Mouse (Mus musculus) stomach, postnatal 0 days (tissue): ENCODE measurements around the gene Hp1bp3. TPM values are rescaled to one million over a fixed set of nuclear protein-coding genes. Genes with fewer than 3 reads are reported as not detected.
A peak's percentile ranks its signal among the peaks of the same experiment; 100 is the strongest.

ENCODE experiments used
- ATAC-seq: fragments of 200-750 bp; cut with Nextera tagmentation; 2 replicates; pipeline ENCODE4 v1.8.0; 2017; ENCODE audit not compliant: low FRiP score, low TSS enrichment
- DNase-seq: peaks from one replicate; pipeline ENCODE4 v3.0.0-alpha.2; 2016; ENCODE audit warnings: low spot score
- H3K27ac ChIP-seq: fragments of 300-500 bp; sonication (generic); replicated peaks from 2 replicates; pipeline ENCODE4 v1.5.1; 2014; ENCODE audit warnings: mild to moderate bottlenecking, control low read depth
- H3K27me3 ChIP-seq: fragments of 300-500 bp; sonication (generic); 2 replicates; pipeline ENCODE4 v1.6.1; 2014; ENCODE audit warnings: low read length; ENCODE audit not compliant: control insufficient read depth, insufficient read depth
- H3K36me3 ChIP-seq: fragments of 300-500 bp; sonication (generic); 2 replicates; pipeline ENCODE4 v1.6.1; 2014; ENCODE audit warnings: low read length, mixed read lengths; ENCODE audit not compliant: control insufficient read depth, insufficient read depth
- H3K4me1 ChIP-seq: fragments of 300-500 bp; sonication (generic); replicated peaks from 2 replicates; pipeline ENCODE4 v1.6.1; 2014; ENCODE audit warnings: antibody characterized with exemption; ENCODE audit not compliant: control insufficient read depth, insufficient read depth
- H3K4me2 ChIP-seq: fragments of 300-500 bp; sonication (generic); replicated peaks from 2 replicates; pipeline ENCODE4 v1.6.1; 2014; ENCODE audit warnings: low read depth, mild to moderate bottlenecking, control low read depth, moderate library complexity
- H3K4me3 ChIP-seq: fragments of 300-500 bp; sonication (generic); 2 replicates; pipeline ENCODE4 v1.5.1; 2014; ENCODE audit warnings: low read depth, low read length, control low read depth
- H3K9ac ChIP-seq: fragments of 300-500 bp; sonication (generic); 2 replicates; pipeline ENCODE4 v1.6.1; 2014; ENCODE audit warnings: mild to moderate bottlenecking, low read length, control low read depth, mixed read lengths
- H3K9me3 ChIP-seq: fragments of 300-500 bp; sonication (generic); 2 replicates; pipeline ENCODE4 v1.6.1; 2016; ENCODE audit warnings: low read length; ENCODE audit not compliant: control insufficient read depth
- CTCF ChIP-seq: IDR thresholded peaks from 2 replicates; pipeline ENCODE4 v1.5.1; 2016; ENCODE audit warnings: antibody characterized with exemption, low read depth, mild to moderate bottlenecking, moderate library complexity
- EP300 ChIP-seq: optimal IDR thresholded peaks from 2 replicates; pipeline ENCODE3; 2016; ENCODE audit warnings: antibody characterized with exemption
- WGBS: fragments of 180-500 bp; shearing (Covaris S2); extraction: QIAGEN DNeasy Blood & Tissue Kit; methylation state at CpG from one replicate; pipeline ENCODE4 v1.1.7; 2014; 5-methylcytosine and 5-hydroxymethylcytosine counted together
- polyA plus RNA-seq: library from polyadenylated mRNA; unstranded; fragments of >200 nt; fragmentation: Nextera tagmentation; extraction: Ambion mirVana; gene quantifications from 2 replicates; pipeline ENCODE4 v1.2.1, GENCODE M21; 2015

Hp1bp3 gene
- polyA plus RNA-seq, 1 experiment from 2014 or later, result 74.7 TPM

DNA sequence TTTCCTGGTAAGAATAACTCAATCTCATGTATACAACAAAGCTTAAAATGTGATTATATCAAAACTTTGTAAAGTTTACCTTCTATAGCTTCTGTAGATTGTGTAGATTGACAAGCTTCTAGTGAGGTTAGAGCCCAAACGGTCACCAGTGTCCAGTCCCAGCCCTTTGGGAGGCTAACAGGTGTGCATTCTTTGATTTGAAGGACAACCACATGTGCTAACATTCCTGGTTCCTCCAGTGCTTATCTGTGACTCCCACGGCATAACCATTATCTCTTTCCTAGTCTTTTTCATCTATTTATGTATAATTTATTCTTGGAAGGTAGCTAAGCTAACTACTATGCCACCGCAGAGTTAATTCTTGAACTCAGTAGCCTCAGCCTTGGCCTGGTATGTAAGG is 15.3 kb upstream of the Hp1bp3 start:
- H3K27me3 ChIP-seq, result no peaks in the 10 kb centered on the region
- TF ChIP-seq CTCF, result no peak
- TF ChIP-seq EP300, result no peak
- no peak overlapping the region for H3K4me2 ChIP-seq
- peaks cover 34% of the 10 kb centered on the region for H3K36me3 ChIP-seq
- ATAC-seq (no peak), DNase-seq (no peak)
- no peak overlapping the region for H3K9ac ChIP-seq
- H3K4me3 ChIP-seq, result no peak overlapping the region
- H3K27ac ChIP-seq, result no peak overlapping the region
- whole genome bisulfite sequencing, result 86% methylated on average over 3 of the region's 3 CpGs
- H3K4me1 ChIP-seq, result no peaks in the 10 kb centered on the region
- no peaks in the 10 kb centered on the region for H3K9me3 ChIP-seq

DNA sequence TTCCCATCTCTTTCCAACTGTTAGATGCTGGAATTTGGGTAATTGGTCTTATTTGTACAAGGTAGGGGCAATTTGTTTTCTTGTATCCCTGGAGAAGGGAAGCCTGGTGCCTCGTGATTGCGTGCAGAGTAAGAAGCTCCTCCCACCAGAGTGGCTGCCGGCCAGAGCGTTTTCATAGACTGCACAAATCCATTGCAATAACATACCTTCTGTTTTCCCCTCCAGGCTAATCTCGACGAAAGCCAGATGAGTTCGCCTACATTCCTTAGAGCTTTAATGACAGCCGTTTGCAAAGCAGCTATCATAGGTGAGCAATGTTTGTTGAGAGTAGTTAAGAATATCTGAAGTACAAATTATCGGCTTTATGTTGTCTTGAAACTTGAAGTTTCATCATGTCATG is 14.4 kb upstream of the Hp1bp3 start:
- Histone ChIP-seq H3K36me3 (peaks cover 31% of the 10 kb centered on the region), H3K27me3 (no peaks in the 10 kb centered on the region), H3K4me1 (no peaks in the 10 kb centered on the region), H3K9me3 (no peaks in the 10 kb centered on the region), H3K4me2 (no peak overlapping the region), H3K9ac (no peak overlapping the region), H3K27ac (no peak overlapping the region), H3K4me3 (no peak overlapping the region)
- DNase-seq (no peak), ATAC-seq (no peak)
- 53% methylated on average over 9 of the region's 9 CpGs for WGBS
- no peak for TF ChIP-seq EP300
- no peak for TF ChIP-seq CTCF

DNA sequence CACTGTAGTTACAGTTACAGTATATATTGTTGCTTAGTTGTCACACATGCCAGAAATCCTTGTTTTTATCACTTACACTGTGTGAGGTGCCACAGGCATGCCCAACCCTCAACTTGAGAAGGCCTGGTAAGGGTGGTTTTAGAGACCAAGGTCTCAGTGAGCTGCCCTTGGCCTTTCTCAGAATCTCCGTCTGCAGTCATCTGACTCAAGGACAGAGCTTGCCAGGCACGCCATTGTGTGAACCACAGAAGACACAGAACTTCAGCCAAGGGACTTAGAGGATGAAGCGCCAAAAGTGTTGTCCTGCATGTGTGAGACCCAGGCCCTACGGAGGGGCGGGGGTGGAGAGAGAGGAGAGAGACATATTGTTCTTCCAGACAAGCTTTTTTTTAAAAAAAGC is 6.0 kb upstream of the Hp1bp3 start:
- peaks cover 3% of the 10 kb centered on the region for H3K36me3 ChIP-seq
- H3K27ac ChIP-seq, result no peak overlapping the region
- TF ChIP-seq EP300, result no peak
- TF ChIP-seq CTCF, result no peak
- no peaks in the 10 kb centered on the region for H3K9me3 ChIP-seq
- H3K4me1 ChIP-seq, result no peaks in the 10 kb centered on the region
- DNase-seq (no peak), ATAC-seq (no peak)
- WGBS, result 92% methylated on average over 5 of the region's 5 CpGs
- no peak overlapping the region for H3K4me2 ChIP-seq
- no peaks in the 10 kb centered on the region for H3K27me3 ChIP-seq
- H3K9ac ChIP-seq, result no peak overlapping the region
- H3K4me3 ChIP-seq, result no peak overlapping the region

DNA sequence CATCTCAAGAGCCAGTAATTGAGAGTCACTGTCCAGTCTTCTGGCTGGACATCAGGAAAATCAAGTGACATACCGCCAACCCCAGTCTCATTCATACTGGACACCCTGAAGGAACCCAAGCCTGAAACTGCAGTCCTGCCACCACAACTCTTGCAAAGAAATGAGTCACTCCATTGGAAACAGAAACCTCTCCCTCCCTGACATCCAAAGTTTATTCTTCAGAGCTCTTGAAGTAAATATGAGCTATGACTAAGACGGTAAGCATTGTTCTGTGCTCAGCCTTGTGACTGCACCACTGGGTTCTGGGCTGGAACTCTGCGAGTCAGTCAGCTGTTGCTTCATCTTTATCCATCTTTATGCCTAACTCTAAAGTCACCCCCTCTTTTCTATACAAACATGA is 2.2 kb upstream of the Hp1bp3 start:
- H3K27me3 ChIP-seq, result no peaks in the 10 kb centered on the region
- H3K27ac ChIP-seq, result peak overlapping the region; percentile 67
- no peak overlapping the region for H3K9ac ChIP-seq
- TF ChIP-seq EP300, result no peak
- TF ChIP-seq CTCF, result no peak
- H3K4me1 ChIP-seq, result no peaks in the 10 kb centered on the region; the same call in 1 of the 2 replicates
- DNase-seq, result peak; percentile 38
- H3K4me3 ChIP-seq, result no peak overlapping the region
- H3K9me3 ChIP-seq, result no peaks in the 10 kb centered on the region
- H3K36me3 ChIP-seq, result no peaks in the 10 kb centered on the region
- 28% methylated on average over 3 of the region's 3 CpGs for WGBS
- no peak overlapping the region for H3K4me2 ChIP-seq
- ATAC-seq, result peak; percentile 63

DNA sequence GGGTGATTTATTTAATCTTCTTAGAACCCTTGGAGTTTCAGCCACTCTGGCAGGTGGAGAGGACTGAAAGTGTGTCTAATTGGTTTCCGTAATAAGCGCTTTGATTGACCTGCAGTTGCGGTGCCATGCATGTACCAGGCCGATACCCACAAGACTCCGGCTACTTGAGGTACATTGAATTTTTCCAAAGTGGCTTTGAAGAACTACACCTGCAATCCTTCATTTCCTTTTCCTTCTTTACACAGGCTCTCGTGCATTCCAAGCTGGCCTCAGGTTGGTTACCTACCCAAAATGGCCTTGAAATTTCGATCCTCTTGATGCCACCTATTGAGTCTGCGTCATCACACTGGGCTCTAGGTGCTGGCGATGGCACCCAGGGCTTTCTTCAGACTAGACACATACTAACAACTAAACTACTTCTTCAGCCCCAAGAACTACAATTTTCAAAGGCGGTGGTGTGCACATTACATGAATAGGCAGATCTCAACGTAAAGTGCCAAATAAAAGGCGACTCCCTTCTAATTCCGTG is 361 bp upstream of the Hp1bp3 start:
- peak overlapping the region; percentile 100 for H3K27ac ChIP-seq
- H3K4me1 ChIP-seq, result no peaks in the 10 kb centered on the region; the same call in 1 of the 2 replicates
- peak overlapping the region; percentile 99 for H3K9ac ChIP-seq
- ATAC-seq (no peak), DNase-seq (no peak)
- H3K4me3 ChIP-seq, result peak overlapping the region; percentile 86
- H3K36me3 ChIP-seq, result no peaks in the 10 kb centered on the region
- no peaks in the 10 kb centered on the region for H3K9me3 ChIP-seq
- peak overlapping the region; percentile 69 for H3K4me2 ChIP-seq
- TF ChIP-seq EP300 (no peak), CTCF (no peak)
- no peaks in the 10 kb centered on the region for H3K27me3 ChIP-seq
- WGBS, result 43% methylated on average over 13 of the region's 13 CpGs

DNA sequence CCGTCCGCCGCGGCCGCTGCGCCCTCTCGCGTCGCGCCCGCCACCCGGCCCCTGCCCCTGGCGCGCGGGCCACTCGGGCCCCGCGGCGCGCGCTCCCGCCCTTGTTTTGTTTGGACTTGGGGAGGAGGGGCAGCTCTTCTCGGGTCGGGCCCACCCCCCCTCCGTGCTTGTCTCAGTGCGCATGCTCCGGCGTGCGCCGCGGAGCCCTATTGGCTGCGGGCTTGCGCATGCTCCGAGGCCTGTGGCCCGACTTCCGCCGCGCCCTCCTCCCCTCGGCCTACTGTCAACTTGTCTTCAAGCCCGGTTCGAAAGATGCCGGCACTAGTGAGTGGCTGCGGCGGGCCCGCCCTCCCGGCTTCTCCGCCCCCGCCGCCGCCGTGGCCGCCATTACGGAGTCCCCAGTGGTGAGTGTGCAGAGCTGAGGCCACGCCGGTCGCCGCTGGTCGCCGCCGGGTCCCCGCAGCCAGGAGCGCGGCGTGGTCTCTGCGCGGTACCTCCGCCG is 846 bp downstream of the Hp1bp3 start:
- H3K27me3 ChIP-seq, result no peaks in the 10 kb centered on the region
- H3K4me2 ChIP-seq, result peak overlapping the region; percentile 79
- TF ChIP-seq EP300 (no peak), CTCF (peak; percentile 1; the same call in 1 of the 2 replicates)
- ATAC-seq, result peak; percentile 95
- H3K9me3 ChIP-seq, result no peaks in the 10 kb centered on the region
- peak; percentile 99 for DNase-seq
- WGBS, result under 1% methylated on average over 48 of the region's 68 CpGs
- peak overlapping the region; percentile 100 for H3K27ac ChIP-seq
- peak overlapping the region; percentile 99 for H3K9ac ChIP-seq
- H3K36me3 ChIP-seq, result no peaks in the 10 kb centered on the region
- H3K4me3 ChIP-seq, result peak overlapping the region; percentile 86
- no peaks in the 10 kb centered on the region; the same call in 1 of the 2 replicates for H3K4me1 ChIP-seq
